Mouse (Mus musculus): Measurements from ENCODE around the gene Cenpp. TPM values are rescaled to one million over a fixed set of nuclear protein-coding genes. Genes with fewer than 3 reads are reported as not detected.
A peak's percentile ranks its signal among the peaks of the same experiment; 100 is the strongest.

Cenpp gene
- polyA plus RNA-seq, 1 experiment: 2.5 TPM

DNA sequence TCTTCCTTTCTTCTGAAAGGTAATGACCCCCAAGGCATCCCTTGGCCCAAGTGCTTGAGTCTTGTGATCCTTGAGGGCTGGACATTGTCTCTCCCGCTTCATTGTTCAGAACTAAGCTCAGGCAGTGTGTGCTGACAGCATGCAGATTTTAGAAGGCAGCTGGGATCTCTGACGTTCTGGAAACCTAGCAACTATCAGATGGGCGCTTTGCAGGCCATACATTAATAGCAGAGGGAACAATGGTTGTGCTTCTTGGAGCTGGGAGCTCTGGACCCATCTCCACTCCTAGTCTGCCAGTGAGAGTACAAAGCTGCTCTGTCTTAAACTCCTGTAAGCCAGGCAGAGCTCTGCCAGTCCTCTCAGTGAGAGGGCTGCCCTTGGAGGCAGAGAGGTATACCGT, 216.4 kb downstream of the Cenpp start:
- WGBS: 97% methylated on average over 4 of the region's 4 CpGs
- peaks cover 15% of the 10 kb centered on the region for H3K36me3 ChIP-seq (ENCODE audit: control insufficient read depth, insufficient read depth, low read length)
- TF ChIP-seq CTCF (IDR thresholded peaks at IDR 0.05; ENCODE audit: borderline replicate concordance, control insufficient read depth, extremely low read depth, insufficient read depth, low read length, poor library complexity): no peak
- TF ChIP-seq POLR2A (IDR thresholded peaks at IDR 0.05; ENCODE audit: control insufficient read depth, extremely low read depth, insufficient read depth, low read length, poor library complexity): no peak
- H3K4me1 ChIP-seq (replicated peaks; ENCODE audit: control insufficient read depth, insufficient read depth, low read length): peaks cover 9% of the 10 kb centered on the region
- no peak for DNase-seq
- no peak overlapping the region for H3K4me3 ChIP-seq (ENCODE audit: control insufficient read depth, insufficient read depth, low read length)
- no peak overlapping the region for H3K27ac ChIP-seq (ENCODE audit: control insufficient read depth, insufficient read depth, low read length)
- H3K27me3 ChIP-seq (ENCODE audit: control insufficient read depth, insufficient read depth, low read length): no peaks in the 10 kb centered on the region

- TF ChIP-seq CTCF (IDR thresholded peaks at IDR 0.05; ENCODE audit: borderline replicate concordance, control insufficient read depth, extremely low read depth, insufficient read depth, low read length, poor library complexity) (no peak), POLR2A (IDR thresholded peaks at IDR 0.05; ENCODE audit: control insufficient read depth, extremely low read depth, insufficient read depth, low read length, poor library complexity) (no peak)
- 4% methylated on average over 1 of the region's 1 CpGs for WGBS
- no peak overlapping the region for H3K27ac ChIP-seq (ENCODE audit: control insufficient read depth, insufficient read depth, low read length)
- no peak overlapping the region for H3K4me3 ChIP-seq (ENCODE audit: control insufficient read depth, insufficient read depth, low read length)
- DNase-seq: peak; percentile 16
- peaks cover 15% of the 10 kb centered on the region for H3K36me3 ChIP-seq (ENCODE audit: control insufficient read depth, insufficient read depth, low read length)
- no peaks in the 10 kb centered on the region for H3K27me3 ChIP-seq (ENCODE audit: control insufficient read depth, insufficient read depth, low read length)
- H3K4me1 ChIP-seq (replicated peaks; ENCODE audit: control insufficient read depth, insufficient read depth, low read length): peaks cover 9% of the 10 kb centered on the region
Observed at GRCm38 (mm10) chr13:49435745-49436144, 216.8 kb downstream of the Cenpp start.

DNA sequence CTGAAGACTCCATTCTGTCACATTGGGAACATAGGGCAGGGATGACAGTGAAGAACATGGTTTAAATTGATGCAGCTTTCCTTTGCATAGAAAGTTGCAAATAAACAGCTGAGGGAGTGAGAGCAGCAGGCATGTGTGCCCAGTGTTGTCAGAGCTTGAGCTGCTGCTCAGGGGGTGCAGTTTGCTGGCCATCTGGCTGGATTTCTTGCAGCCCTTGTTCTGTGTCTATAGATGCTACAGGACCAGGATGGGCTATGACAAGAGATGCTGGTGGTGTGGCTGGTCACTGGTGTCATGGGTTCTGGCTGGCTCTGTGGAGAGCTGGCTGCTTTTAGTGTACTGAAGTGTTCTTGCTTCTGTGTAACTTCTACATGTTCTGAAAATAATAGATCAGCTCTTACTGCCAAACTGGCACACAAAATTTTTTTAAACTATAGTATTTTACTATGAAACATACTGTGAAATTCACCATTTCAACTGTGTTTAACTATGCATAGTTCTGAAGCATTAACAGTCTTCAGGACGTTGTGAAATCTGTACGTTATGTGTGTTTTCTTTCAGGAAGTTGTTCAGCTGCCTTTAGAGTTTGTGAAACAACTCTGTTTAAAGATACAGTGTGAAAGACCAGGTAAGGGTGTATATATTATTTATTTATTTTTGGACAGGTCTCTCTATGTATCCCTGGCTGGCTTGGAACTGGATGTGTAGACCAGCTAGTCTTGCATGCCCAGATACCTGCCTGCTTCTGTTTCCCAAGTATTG, 219.1 kb downstream of the Cenpp start:
- no peak for DNase-seq
- peaks cover 9% of the 10 kb centered on the region for H3K4me1 ChIP-seq (replicated peaks; ENCODE audit: control insufficient read depth, insufficient read depth, low read length)
- no peak overlapping the region for H3K4me3 ChIP-seq (ENCODE audit: control insufficient read depth, insufficient read depth, low read length)
- peaks cover 15% of the 10 kb centered on the region for H3K36me3 ChIP-seq (ENCODE audit: control insufficient read depth, insufficient read depth, low read length)
- H3K27me3 ChIP-seq (ENCODE audit: control insufficient read depth, insufficient read depth, low read length): no peaks in the 10 kb centered on the region
- no peak overlapping the region for H3K27ac ChIP-seq (ENCODE audit: control insufficient read depth, insufficient read depth, low read length)
- 97% methylated on average over 2 of the region's 2 CpGs for WGBS
- TF ChIP-seq CTCF (IDR thresholded peaks at IDR 0.05; ENCODE audit: borderline replicate concordance, control insufficient read depth, extremely low read depth, insufficient read depth, low read length, poor library complexity) (no peak), POLR2A (IDR thresholded peaks at IDR 0.05; ENCODE audit: control insufficient read depth, extremely low read depth, insufficient read depth, low read length, poor library complexity) (no peak)

- H3K36me3 ChIP-seq (ENCODE audit: control insufficient read depth, insufficient read depth, low read length): peaks cover 3% of the 10 kb centered on the region; the same call in 1 of the 2 replicates
- WGBS: 90% methylated on average over 4 of the region's 4 CpGs
Observed at GRCm38 (mm10) chr13:49430529-49430928, 222.1 kb downstream of the Cenpp start.

DNA sequence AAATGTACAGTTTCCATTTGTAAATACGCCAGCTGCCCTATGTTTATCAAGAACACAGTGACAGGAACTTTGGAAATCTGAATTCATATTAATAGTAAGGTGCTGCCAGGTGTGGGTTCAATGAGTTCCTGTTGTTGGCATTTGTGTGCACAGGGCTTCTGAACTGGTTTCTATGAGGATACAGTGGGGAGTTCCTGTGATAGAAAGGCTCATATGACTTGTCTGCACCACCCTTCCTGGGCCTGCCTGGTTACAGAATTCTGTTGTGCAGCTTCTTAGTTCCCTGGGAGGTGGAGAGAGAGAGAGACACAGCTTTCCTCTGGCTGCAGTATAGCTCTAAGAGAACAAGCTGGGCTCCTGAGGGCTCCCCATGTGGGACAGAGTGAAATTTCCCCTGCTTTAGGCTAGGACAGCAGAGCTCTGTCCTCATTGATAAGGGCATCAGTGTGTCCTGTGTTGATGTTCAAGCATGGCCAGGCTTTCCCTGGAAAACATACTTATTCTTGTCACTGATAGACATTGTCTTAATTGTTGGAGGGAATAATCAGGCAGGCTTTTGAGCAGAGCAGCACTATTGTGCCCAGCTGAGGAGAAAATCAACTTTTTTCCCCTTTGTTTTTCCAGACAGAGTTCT, 224.4 kb downstream of the Cenpp start:
- no peak overlapping the region for H3K27ac ChIP-seq (ENCODE audit: control insufficient read depth, insufficient read depth, low read length)
- DNase-seq: no peak
- H3K4me3 ChIP-seq (ENCODE audit: control insufficient read depth, insufficient read depth, low read length): no peak overlapping the region
- H3K27me3 ChIP-seq (ENCODE audit: control insufficient read depth, insufficient read depth, low read length): no peaks in the 10 kb centered on the region
- H3K4me1 ChIP-seq (replicated peaks; ENCODE audit: control insufficient read depth, insufficient read depth, low read length): peaks cover 8% of the 10 kb centered on the region
- TF ChIP-seq CTCF (IDR thresholded peaks at IDR 0.05; ENCODE audit: borderline replicate concordance, control insufficient read depth, extremely low read depth, insufficient read depth, low read length, poor library complexity) (no peak), POLR2A (IDR thresholded peaks at IDR 0.05; ENCODE audit: control insufficient read depth, extremely low read depth, insufficient read depth, low read length, poor library complexity) (no peak)
- peaks cover 3% of the 10 kb centered on the region; the same call in 1 of the 2 replicates for H3K36me3 ChIP-seq (ENCODE audit: control insufficient read depth, insufficient read depth, low read length)
- 86% methylated on average over 1 of the region's 1 CpGs for WGBS

More at GRCm38 (mm10) chr13:49430529-49430928, 222.1 kb downstream of the Cenpp start:
- H3K4me1 ChIP-seq (replicated peaks; ENCODE audit: control insufficient read depth, insufficient read depth, low read length): peaks cover 10% of the 10 kb centered on the region
- H3K4me3 ChIP-seq (ENCODE audit: control insufficient read depth, insufficient read depth, low read length): no peak overlapping the region
- H3K27me3 ChIP-seq (ENCODE audit: control insufficient read depth, insufficient read depth, low read length): no peaks in the 10 kb centered on the region
- DNase-seq: no peak
- no peak overlapping the region for H3K27ac ChIP-seq (ENCODE audit: control insufficient read depth, insufficient read depth, low read length)
- TF ChIP-seq POLR2A (IDR thresholded peaks at IDR 0.05; ENCODE audit: control insufficient read depth, extremely low read depth, insufficient read depth, low read length, poor library complexity) (no peak), CTCF (IDR thresholded peaks at IDR 0.05; ENCODE audit: borderline replicate concordance, control insufficient read depth, extremely low read depth, insufficient read depth, low read length, poor library complexity) (no peak)

- no peaks in the 10 kb centered on the region for H3K36me3 ChIP-seq (ENCODE audit: control insufficient read depth, insufficient read depth, low read length)
- H3K27me3 ChIP-seq (ENCODE audit: control insufficient read depth, insufficient read depth, low read length): no peaks in the 10 kb centered on the region
- no peak for DNase-seq
- no peak overlapping the region for H3K27ac ChIP-seq (ENCODE audit: control insufficient read depth, insufficient read depth, low read length)
- peaks cover 20% of the 10 kb centered on the region for H3K4me1 ChIP-seq (replicated peaks; ENCODE audit: control insufficient read depth, insufficient read depth, low read length)
- no peak for TF ChIP-seq POLR2A (IDR thresholded peaks at IDR 0.05; ENCODE audit: control insufficient read depth, extremely low read depth, insufficient read depth, low read length, poor library complexity)
- TF ChIP-seq CTCF (IDR thresholded peaks at IDR 0.05; ENCODE audit: borderline replicate concordance, control insufficient read depth, extremely low read depth, insufficient read depth, low read length, poor library complexity): no peak
- WGBS: 95% methylated on average over 3 of the region's 3 CpGs
- no peak overlapping the region for H3K4me3 ChIP-seq (ENCODE audit: control insufficient read depth, insufficient read depth, low read length)
Observed at GRCm38 (mm10) chr13:49426736-49427135, 225.8 kb downstream of the Cenpp start.
